Mouse (Mus musculus): ENCODE measurements around the gene Btbd9. TPM values are rescaled to one million over a fixed set of nuclear protein-coding genes. Genes with fewer than 3 reads are reported as not detected.

The Btbd9 gene
- polyA plus RNA-seq, 1 experiment from 2014 or later: 38.3 TPM

GRCm38 (mm10) chr17:30345008-30345407 lies 231.3 kb downstream of the Btbd9 start:
- H3K36me3 ChIP-seq: no peaks in the 10 kb centered on the region
- no peak for ATAC-seq (replicated peaks; ENCODE audit: insufficient number of reproducible peaks, insufficient read depth, low FRiP score, low read depth)
- WGBS: 64% methylated on average over 3 of the region's 3 CpGs
- H3K4me3 ChIP-seq: no peak overlapping the region
- no peak overlapping the region for H3K27ac ChIP-seq
- no peak overlapping the region for H3K9ac ChIP-seq
- H3K4me2 ChIP-seq: no peak overlapping the region
- H3K27me3 ChIP-seq: no peaks in the 10 kb centered on the region
- H3K4me1 ChIP-seq (replicated peaks): peaks cover 17% of the 10 kb centered on the region
- H3K9me3 ChIP-seq (replicated peaks): no peaks in the 10 kb centered on the region

- Histone ChIP-seq H3K4me2 (no peak overlapping the region), H3K4me1 (replicated peaks) (peaks cover 17% of the 10 kb centered on the region), H3K9ac (no peak overlapping the region), H3K36me3 (no peaks in the 10 kb centered on the region), H3K27me3 (no peaks in the 10 kb centered on the region), H3K9me3 (replicated peaks) (no peaks in the 10 kb centered on the region), H3K27ac (no peak overlapping the region), H3K4me3 (no peak overlapping the region)
- WGBS: 72% methylated on average over 9 of the region's 9 CpGs
- no peak for ATAC-seq (replicated peaks; ENCODE audit: insufficient number of reproducible peaks, insufficient read depth, low FRiP score, low read depth)
These were observed 232.4 kb downstream of the Btbd9 start for GRCm38 (mm10) chr17:30343701-30344473.

- H3K9ac ChIP-seq: no peak overlapping the region
- ATAC-seq (replicated peaks; ENCODE audit: insufficient number of reproducible peaks, insufficient read depth, low FRiP score, low read depth): no peak
- no peak overlapping the region for H3K27ac ChIP-seq
- 86% methylated on average over 6 of the region's 6 CpGs for WGBS
- no peak overlapping the region for H3K4me3 ChIP-seq
- no peak overlapping the region for H3K4me2 ChIP-seq
- no peaks in the 10 kb centered on the region for H3K27me3 ChIP-seq
- H3K9me3 ChIP-seq (replicated peaks): no peaks in the 10 kb centered on the region
- no peaks in the 10 kb centered on the region for H3K36me3 ChIP-seq
- H3K4me1 ChIP-seq (replicated peaks): no peaks in the 10 kb centered on the region
These were observed 234.7 kb downstream of the Btbd9 start for GRCm38 (mm10) chr17:30341556-30341955.

- H3K27ac ChIP-seq: no peak overlapping the region
- no peaks in the 10 kb centered on the region for H3K36me3 ChIP-seq
- whole genome bisulfite sequencing: 78% methylated on average over 13 of the region's 13 CpGs
- no peaks in the 10 kb centered on the region for H3K4me1 ChIP-seq (replicated peaks)
- H3K27me3 ChIP-seq: no peaks in the 10 kb centered on the region
- no peaks in the 10 kb centered on the region for H3K9me3 ChIP-seq (replicated peaks)
- no peak for ATAC-seq (replicated peaks; ENCODE audit: insufficient number of reproducible peaks, insufficient read depth, low FRiP score, low read depth)
- H3K4me2 ChIP-seq: no peak overlapping the region
- no peak overlapping the region for H3K9ac ChIP-seq
- no peak overlapping the region for H3K4me3 ChIP-seq
These were observed 235.7 kb downstream of the Btbd9 start for GRCm38 (mm10) chr17:30340495-30341126.

- Histone ChIP-seq H3K4me1 (replicated peaks) (no peaks in the 10 kb centered on the region), H3K4me2 (no peak overlapping the region), H3K4me3 (no peak overlapping the region), H3K9ac (no peak overlapping the region), H3K36me3 (no peaks in the 10 kb centered on the region), H3K9me3 (replicated peaks) (no peaks in the 10 kb centered on the region), H3K27me3 (no peaks in the 10 kb centered on the region), H3K27ac (no peak overlapping the region)
- ATAC-seq (replicated peaks; ENCODE audit: insufficient number of reproducible peaks, insufficient read depth, low FRiP score, low read depth): no peak
- 92% methylated on average over 5 of the region's 5 CpGs for WGBS
These were observed 237.0 kb downstream of the Btbd9 start for GRCm38 (mm10) chr17:30339317-30339716.

- Histone ChIP-seq H3K36me3 (no peaks in the 10 kb centered on the region), H3K9me3 (replicated peaks) (no peaks in the 10 kb centered on the region), H3K4me3 (no peak overlapping the region), H3K9ac (no peak overlapping the region), H3K27ac (no peak overlapping the region), H3K4me1 (replicated peaks) (no peaks in the 10 kb centered on the region), H3K4me2 (no peak overlapping the region), H3K27me3 (no peaks in the 10 kb centered on the region)
- ATAC-seq (replicated peaks; ENCODE audit: insufficient number of reproducible peaks, insufficient read depth, low FRiP score, low read depth): no peak
- WGBS: 69% methylated on average over 7 of the region's 7 CpGs
These were observed 239.5 kb downstream of the Btbd9 start for GRCm38 (mm10) chr17:30336816-30337215.

- H3K27me3 ChIP-seq: no peaks in the 10 kb centered on the region
- no peaks in the 10 kb centered on the region for H3K4me1 ChIP-seq (replicated peaks)
- H3K27ac ChIP-seq: no peak overlapping the region
- no peak overlapping the region for H3K9ac ChIP-seq
- no peak overlapping the region for H3K4me2 ChIP-seq
- H3K36me3 ChIP-seq: no peaks in the 10 kb centered on the region
- WGBS: 48% methylated on average over 5 of the region's 5 CpGs
- no peak overlapping the region for H3K4me3 ChIP-seq
- no peaks in the 10 kb centered on the region for H3K9me3 ChIP-seq (replicated peaks)
- no peak for ATAC-seq (replicated peaks; ENCODE audit: insufficient number of reproducible peaks, insufficient read depth, low FRiP score, low read depth)
These were observed 240.0 kb downstream of the Btbd9 start for GRCm38 (mm10) chr17:30336280-30336679.

GRCm38 (mm10) chr17:30335746-30336145 lies 240.5 kb downstream of the Btbd9 start:
- H3K9me3 ChIP-seq (replicated peaks): no peaks in the 10 kb centered on the region
- H3K9ac ChIP-seq: no peak overlapping the region
- 52% methylated on average over 8 of the region's 8 CpGs for WGBS
- no peak overlapping the region for H3K4me3 ChIP-seq
- H3K4me2 ChIP-seq: no peak overlapping the region
- H3K27ac ChIP-seq: no peak overlapping the region
- no peaks in the 10 kb centered on the region for H3K36me3 ChIP-seq
- H3K27me3 ChIP-seq: no peaks in the 10 kb centered on the region
- H3K4me1 ChIP-seq (replicated peaks): no peaks in the 10 kb centered on the region
- ATAC-seq (replicated peaks; ENCODE audit: insufficient number of reproducible peaks, insufficient read depth, low FRiP score, low read depth): no peak

GRCm38 (mm10) chr17:30334257-30334656 lies 242.0 kb downstream of the Btbd9 start:
- H3K36me3 ChIP-seq: no peaks in the 10 kb centered on the region
- H3K4me3 ChIP-seq: no peak overlapping the region
- H3K9me3 ChIP-seq (replicated peaks): no peaks in the 10 kb centered on the region
- H3K4me2 ChIP-seq: no peak overlapping the region
- H3K4me1 ChIP-seq (replicated peaks): no peaks in the 10 kb centered on the region
- ATAC-seq (replicated peaks; ENCODE audit: insufficient number of reproducible peaks, insufficient read depth, low FRiP score, low read depth): no peak
- H3K9ac ChIP-seq: no peak overlapping the region
- 93% methylated on average over 6 of the region's 6 CpGs for WGBS
- no peaks in the 10 kb centered on the region for H3K27me3 ChIP-seq
- no peak overlapping the region for H3K27ac ChIP-seq

- no peaks in the 10 kb centered on the region for H3K27me3 ChIP-seq
- no peak for ATAC-seq (replicated peaks; ENCODE audit: insufficient number of reproducible peaks, insufficient read depth, low FRiP score, low read depth)
- H3K9ac ChIP-seq: no peak overlapping the region
- no peaks in the 10 kb centered on the region for H3K36me3 ChIP-seq
- WGBS: 78% methylated on average over 4 of the region's 4 CpGs
- no peaks in the 10 kb centered on the region for H3K4me1 ChIP-seq (replicated peaks)
- H3K9me3 ChIP-seq (replicated peaks): no peaks in the 10 kb centered on the region
- H3K27ac ChIP-seq: no peak overlapping the region
- H3K4me3 ChIP-seq: no peak overlapping the region
- H3K4me2 ChIP-seq: no peak overlapping the region
These were observed 243.2 kb downstream of the Btbd9 start for GRCm38 (mm10) chr17:30333136-30333535.

- H3K27ac ChIP-seq: no peak overlapping the region
- H3K4me2 ChIP-seq: no peak overlapping the region
- H3K9me3 ChIP-seq (replicated peaks): no peaks in the 10 kb centered on the region
- ATAC-seq (replicated peaks; ENCODE audit: insufficient number of reproducible peaks, insufficient read depth, low FRiP score, low read depth): no peak
- no peak overlapping the region for H3K4me3 ChIP-seq
- no peak overlapping the region for H3K9ac ChIP-seq
- no peaks in the 10 kb centered on the region for H3K4me1 ChIP-seq (replicated peaks)
- H3K27me3 ChIP-seq: no peaks in the 10 kb centered on the region
- WGBS: 79% methylated on average over 6 of the region's 6 CpGs
- no peaks in the 10 kb centered on the region for H3K36me3 ChIP-seq
These were observed 244.9 kb downstream of the Btbd9 start for GRCm38 (mm10) chr17:30331380-30331779.

- H3K4me1 ChIP-seq (replicated peaks): no peaks in the 10 kb centered on the region
- ATAC-seq (replicated peaks; ENCODE audit: insufficient number of reproducible peaks, insufficient read depth, low FRiP score, low read depth): no peak
- no peak overlapping the region for H3K9ac ChIP-seq
- WGBS: 74% methylated on average over 2 of the region's 2 CpGs
- H3K27ac ChIP-seq: no peak overlapping the region
- no peaks in the 10 kb centered on the region for H3K27me3 ChIP-seq
- H3K4me3 ChIP-seq: no peak overlapping the region
- no peaks in the 10 kb centered on the region for H3K9me3 ChIP-seq (replicated peaks)
- no peak overlapping the region for H3K4me2 ChIP-seq
- no peaks in the 10 kb centered on the region for H3K36me3 ChIP-seq
These were observed 246.8 kb downstream of the Btbd9 start for GRCm38 (mm10) chr17:30329531-30329930.
